Mouse (Mus musculus) MEL (cell line): ENCODE measurements around the gene Mtfp1. TPM values are rescaled to one million over a fixed set of nuclear protein-coding genes. Genes with fewer than 3 reads are reported as not detected.

Experiments
- DNase-seq: peaks from one replicate; pipeline ENCODE4 v3.0.0; 2011; ENCODE audit warnings: low read depth, low spot score
- H3K27ac ChIP-seq: 2 replicates; pipeline ENCODE4 v1.5.1; 2012; ENCODE audit warnings: low read depth, mild to moderate bottlenecking, control low read depth, low read length, moderate library complexity; ENCODE audit not compliant: control insufficient read depth
- H3K27me3 ChIP-seq, 2 experiments: fragments of 150-350 bp in 1 of 2; sonication (generic) in 1 of 2; 2 replicates each; pipeline ENCODE4 v1.6.1; 2012; ENCODE audit warnings: low read length in 2 of 2, mild to moderate bottlenecking in 2 of 2, improper control_type of control experiment in 1 of 2, moderate library complexity in 1 of 2; ENCODE audit not compliant: insufficient read depth in 2 of 2, control insufficient read depth in 1 of 2
- H3K36me3 ChIP-seq, 2 experiments: 2 replicates each; pipeline ENCODE4 v1.6.1; 2012 to 2014; ENCODE audit warnings: low read length in 2 of 2, improper control_type of control experiment in 1 of 2, inconsistent platforms in 1 of 2, mild to moderate bottlenecking in 1 of 2; ENCODE audit not compliant: insufficient read depth in 2 of 2, control insufficient read depth in 1 of 2
- H3K4me1 ChIP-seq, 2 experiments: fragments of 150-350 bp in 1 of 2; sonication (generic) in 1 of 2; 2 replicates each; pipeline ENCODE4 v1.6.1; 2012; ENCODE audit warnings: low read length in 2 of 2, improper control_type of control experiment in 1 of 2, mild to moderate bottlenecking in 1 of 2; ENCODE audit not compliant: insufficient read depth in 2 of 2, control insufficient read depth in 1 of 2
- H3K4me3 ChIP-seq, 2 experiments: fragments of 150-350 bp in 1 of 2; sonication (generic) in 1 of 2; 2 replicates each; pipeline ENCODE4 v1.5.1; 2012; ENCODE audit warnings: low read depth in 2 of 2, low read length in 2 of 2, mild to moderate bottlenecking in 2 of 2, moderate library complexity in 2 of 2, control low read depth in 1 of 2, improper control_type of control experiment in 1 of 2; ENCODE audit not compliant: control insufficient read depth in 1 of 2, insufficient read depth in 1 of 2
- H3K79me2 ChIP-seq: 2 replicates; pipeline ENCODE4 v1.6.1; 2012; ENCODE audit warnings: mild to moderate bottlenecking, low read length, moderate library complexity; ENCODE audit not compliant: control insufficient read depth, poor library complexity, insufficient read depth
- H3K9ac ChIP-seq: 2 replicates; pipeline ENCODE4 v1.6.1; 2012; ENCODE audit warnings: low read depth, mild to moderate bottlenecking, control low read depth, low read length, moderate library complexity; ENCODE audit not compliant: control insufficient read depth, poor library complexity, severe bottlenecking
- H3K9me3 ChIP-seq: fragments of 150-350 bp; sonication (generic); replicated peaks from 2 replicates; pipeline ENCODE4 v1.6.1; 2012; ENCODE audit warnings: mild to moderate bottlenecking, low read length, improper control_type of control experiment, moderate library complexity; ENCODE audit not compliant: insufficient read depth
- BHLHE40 ChIP-seq: IDR thresholded peaks from 2 replicates; pipeline ENCODE4 v1.6.1; 2012; ENCODE audit warnings: low read depth, mild to moderate bottlenecking, inconsistent platforms, low read length, improper control_type of control experiment, borderline replicate concordance
- CTCF ChIP-seq, 3 experiments: IDR thresholded peaks in 2 of 3; conservative IDR thresholded peaks in 1 of 3; 2 replicates each; pipeline ENCODE4 v1.5.1; 2011 to 2012; ENCODE audit warnings: low read length in 3 of 3, low read depth in 2 of 3, mild to moderate bottlenecking in 2 of 3, improper control_type of control experiment in 1 of 3, inconsistent platforms in 1 of 3, mixed read lengths in 1 of 3, moderate library complexity in 1 of 3; ENCODE audit not compliant: control insufficient read depth in 1 of 3, insufficient read depth in 1 of 3, poor library complexity in 1 of 3, severe bottlenecking in 1 of 3
- E2F4 ChIP-seq: IDR thresholded peaks from 2 replicates; pipeline ENCODE4 v1.6.1; 2011; ENCODE audit warnings: low read depth, low read length, improper control_type of control experiment, borderline replicate concordance
- ELF1 ChIP-seq: IDR thresholded peaks from 2 replicates; pipeline ENCODE4 v1.6.1; 2014; ENCODE audit warnings: low read depth, mild to moderate bottlenecking, inconsistent platforms, low read length, improper control_type of control experiment, moderate library complexity
- ETS1 ChIP-seq: IDR thresholded peaks from 2 replicates; pipeline ENCODE4 v1.6.1; 2012; ENCODE audit warnings: low read depth, mild to moderate bottlenecking, inconsistent platforms, low read length, improper control_type of control experiment, moderate library complexity
- GABPA ChIP-seq: IDR thresholded peaks from 2 replicates; pipeline ENCODE4 v1.6.1; 2012; ENCODE audit warnings: low read depth, mild to moderate bottlenecking, inconsistent platforms, low read length, improper control_type of control experiment, moderate library complexity
- GATA1 ChIP-seq: IDR thresholded peaks from 2 replicates; pipeline ENCODE4 v1.6.1; 2011; ENCODE audit warnings: low read depth, low read length, improper control_type of control experiment
- JUND ChIP-seq: IDR thresholded peaks from 2 replicates; pipeline ENCODE4 v1.6.1; 2011; ENCODE audit warnings: low read depth, mild to moderate bottlenecking, improper control_type of control experiment, low read length
- KAT2A ChIP-seq: conservative IDR thresholded peaks from 2 replicates; pipeline ENCODE4 v1.6.1; 2012; ENCODE audit warnings: low read depth, low read length, improper control_type of control experiment, inconsistent platforms
- MAFK ChIP-seq: IDR thresholded peaks from 2 replicates; pipeline ENCODE4 v1.6.1; 2011; ENCODE audit warnings: low read depth, mild to moderate bottlenecking, low read length, improper control_type of control experiment, borderline replicate concordance
- MAX ChIP-seq: IDR thresholded peaks from 2 replicates; pipeline ENCODE4 v1.6.1; 2011; ENCODE audit warnings: low read length, improper control_type of control experiment
- MAZ ChIP-seq: IDR thresholded peaks from 2 replicates; pipeline ENCODE4 v1.6.1; 2012; ENCODE audit warnings: low read depth, mild to moderate bottlenecking, inconsistent platforms, low read length, improper control_type of control experiment
- MEF2A ChIP-seq: IDR thresholded peaks from 2 replicates; pipeline ENCODE4 v1.6.1; 2014; ENCODE audit warnings: low read depth, mild to moderate bottlenecking, inconsistent platforms, low read length, improper control_type of control experiment; ENCODE audit not compliant: poor library complexity, insufficient replicate concordance, severe bottlenecking; ENCODE audit errors: extremely low read depth
- MXI1 ChIP-seq: IDR thresholded peaks from 2 replicates; pipeline ENCODE4 v1.6.1; 2011; ENCODE audit warnings: mild to moderate bottlenecking, low read depth, low read length, improper control_type of control experiment
- MYB ChIP-seq: IDR thresholded peaks from 2 replicates; pipeline ENCODE4 v1.6.1; 2011; ENCODE audit warnings: mild to moderate bottlenecking, low read depth, low read length, improper control_type of control experiment
- MYC ChIP-seq: IDR thresholded peaks from 2 replicates; pipeline ENCODE4 v1.6.1; 2011; ENCODE audit warnings: low read depth, mild to moderate bottlenecking, low read length, improper control_type of control experiment, moderate library complexity
- NELFE ChIP-seq: IDR thresholded peaks from 2 replicates; pipeline ENCODE4 v1.6.1; 2011; ENCODE audit warnings: low read depth, low read length, improper control_type of control experiment
- NRF1 ChIP-seq: IDR thresholded peaks from 2 replicates; pipeline ENCODE4 v1.6.1; 2014; ENCODE audit warnings: low read depth, mild to moderate bottlenecking, inconsistent platforms, low read length, improper control_type of control experiment, moderate library complexity; ENCODE audit not compliant: poor library complexity, insufficient read depth, severe bottlenecking
- POLR2A ChIP-seq, 2 experiments: IDR thresholded peaks; 2 replicates each; pipeline ENCODE4 v1.6.1; 2011 to 2012; ENCODE audit warnings: low read length in 2 of 2, mild to moderate bottlenecking in 2 of 2, control low read depth in 1 of 2, improper control_type of control experiment in 1 of 2, low read depth in 1 of 2, moderate library complexity in 1 of 2; ENCODE audit not compliant: control insufficient read depth in 1 of 2, insufficient read depth in 1 of 2, poor library complexity in 1 of 2
- POLR2AphosphoS2 ChIP-seq: IDR thresholded peaks from 2 replicates; pipeline ENCODE4 v1.6.1; 2011; ENCODE audit warnings: low read length, improper control_type of control experiment
- POLR2AphosphoS5 ChIP-seq: IDR thresholded peaks from 2 replicates; pipeline ENCODE4 v1.6.1; 2012; ENCODE audit warnings: low read depth, borderline replicate concordance, mild to moderate bottlenecking, inconsistent platforms, low read length, moderate library complexity, mixed read lengths
- RCOR1 ChIP-seq: IDR thresholded peaks from 2 replicates; pipeline ENCODE4 v1.6.1; 2012; ENCODE audit warnings: low read depth, mild to moderate bottlenecking, inconsistent platforms, low read length, improper control_type of control experiment
- SIN3A ChIP-seq: IDR thresholded peaks from 2 replicates; pipeline ENCODE4 v1.6.1; 2012; ENCODE audit warnings: low read length, improper control_type of control experiment, inconsistent platforms
- SMC3 ChIP-seq: IDR thresholded peaks from 2 replicates; pipeline ENCODE4 v1.6.1; 2011; ENCODE audit warnings: low read depth, low read length, improper control_type of control experiment
- TAL1 ChIP-seq: IDR thresholded peaks from 2 replicates; pipeline ENCODE4 v1.6.1; 2012; ENCODE audit warnings: mild to moderate bottlenecking, inconsistent platforms, low read length, moderate library complexity, mixed read lengths
- TBP ChIP-seq: IDR thresholded peaks from 2 replicates; pipeline ENCODE4 v1.8.0; 2011; ENCODE audit warnings: low read depth, low read length, improper control_type of control experiment
- UBTF ChIP-seq: IDR thresholded peaks from 2 replicates; pipeline ENCODE4 v1.6.1; 2012; ENCODE audit warnings: low read depth, mild to moderate bottlenecking, inconsistent platforms, low read length, improper control_type of control experiment, moderate library complexity, borderline replicate concordance; ENCODE audit not compliant: insufficient read depth
- USF1 ChIP-seq: IDR thresholded peaks from 2 replicates; pipeline ENCODE4 v1.6.1; 2014; ENCODE audit warnings: low read depth, mild to moderate bottlenecking, inconsistent platforms, low read length, improper control_type of control experiment, moderate library complexity
- USF2 ChIP-seq, 2 experiments: IDR thresholded peaks; 2 replicates each; pipeline ENCODE4 v1.6.1; 2011 to 2012; ENCODE audit warnings: improper control_type of control experiment in 2 of 2, low read length in 2 of 2, borderline replicate concordance in 1 of 2, inconsistent platforms in 1 of 2, low read depth in 1 of 2, mild to moderate bottlenecking in 1 of 2; ENCODE audit not compliant: insufficient read depth in 1 of 2
- ZC3H11A ChIP-seq: IDR thresholded peaks from 2 replicates; pipeline ENCODE4 v1.6.1; 2012; ENCODE audit warnings: low read depth, mild to moderate bottlenecking, inconsistent platforms, low read length, improper control_type of control experiment
- ZKSCAN1 ChIP-seq: IDR thresholded peaks from 2 replicates; pipeline ENCODE4 v1.6.1; 2012; ENCODE audit warnings: low read depth, mild to moderate bottlenecking, inconsistent platforms, low read length, improper control_type of control experiment, moderate library complexity
- ZMIZ1 ChIP-seq: IDR thresholded peaks from 2 replicates; pipeline ENCODE4 v1.6.1; 2012; ENCODE audit warnings: low read depth, mild to moderate bottlenecking, inconsistent platforms, low read length, improper control_type of control experiment, moderate library complexity
- ZNF384 ChIP-seq: IDR thresholded peaks from 2 replicates; pipeline ENCODE4 v1.6.1; 2012; ENCODE audit warnings: low read depth, mild to moderate bottlenecking, inconsistent platforms, low read length, improper control_type of control experiment
- polyA plus RNA-seq, 2 experiments: library from polyadenylated mRNA; stranded (reverse) in 1 of 2; unstranded in 1 of 2; fragments of >175 nt in 1 of 2; fragments of >200 nt in 1 of 2; gene quantifications; 2 replicates each; pipeline versions ENCODE4 v1.2.1 to v1.2.4; 2012; ENCODE audit warnings: low replicate concordance in 2 of 2, low read depth in 1 of 2; ENCODE audit not compliant: insufficient read length in 2 of 2, insufficient read depth in 1 of 2, missing spikeins in 1 of 2
- total RNA-seq: library from RNA; depleted of rRNA; stranded (reverse); fragments of 300-350 nt; gene quantifications from 2 replicates; pipeline ENCODE4 v1.2.3, GENCODE M21; 2012; rRNA removed

The Mtfp1 gene
- 71.4 and 84.8 TPM in 2 replicates for total RNA-seq
- 10 to 100 TPM in 1 of 2 experiments, not detected in 1; 70.5 TPM for polyA plus RNA-seq

- no peaks in the 10 kb centered on the region for H3K9me3 ChIP-seq
- no peaks in the 10 kb centered on the region for H3K27me3 ChIP-seq
- H3K36me3 ChIP-seq: peaks cover 2 to 6% of the 10 kb centered on the region in 2 experiments; a peak in 2 of 4 replicates
- peaks cover 0 to 7% of the 10 kb centered on the region in 2 experiments; a peak in 2 of 4 replicates for H3K4me1 ChIP-seq
- H3K27ac ChIP-seq: peak within 1 kb of the TSS; percentile 87
- H3K4me3 ChIP-seq: peak within 1 kb of the TSS; percentile 72
- H3K9ac ChIP-seq: peak within 1 kb of the TSS; percentile 79
- peaks cover 8% of the 10 kb centered on the region for H3K79me2 ChIP-seq
- DNase-seq: peak; percentile 88
- TF ChIP-seq BHLHE40 (peak; percentile 2; the same call in 1 of the 2 replicates), MAFK (no peak), ZMIZ1 (peak; percentile 52; the same call in 1 of the 2 replicates), ZC3H11A (no peak), ZKSCAN1 (no peak), ZNF384 (no peak), SMC3 (no peak), MEF2A (no peak), UBTF (0 out of 2 replicates have a peak, but pooled peaks have one; percentile 10), MYC (peak; percentile 77), POLR2AphosphoS2 (peak; percentile 56; the same call in 1 of the 2 replicates), GATA1 (peak; percentile 67; the same call in 1 of the 2 replicates), CTCF (IDR thresholded peaks at IDR 0.05 in 2 of 3, conservative IDR thresholded peaks at IDR 0.05 in 1 of 3; ENCODE audit: control insufficient read depth in 1 of 3, insufficient read depth in 1 of 3, low read depth in 2 of 3, low read length in 3 of 3, poor library complexity in 1 of 3, severe bottlenecking in 1 of 3) (peak in 2 of 3 experiments; percentile 24 to 48; a peak in 3 of 6 replicates), SIN3A (peak; percentile 93), MAX (peak; percentile 87), POLR2A (IDR thresholded peaks at IDR 0.05; ENCODE audit: control insufficient read depth in 1 of 2, insufficient read depth in 1 of 2, low read depth in 1 of 2, low read length in 2 of 2, poor library complexity in 1 of 2) (peak; percentile 54 to 83; a peak in 3 of 4 replicates), POLR2AphosphoS5 (no peak), E2F4 (no peak), TAL1 (no peak), NELFE (peak; percentile 87), MAZ (no peak; the same call in 1 of the 2 replicates), GABPA (no peak), MYB (no peak), USF2 (IDR thresholded peaks at IDR 0.05; ENCODE audit: borderline replicate concordance in 1 of 2, insufficient read depth in 1 of 2, low read depth in 1 of 2, low read length in 2 of 2) (no peak), NRF1 (0 out of 2 replicates have a peak, but pooled peaks have one; percentile 16), JUND (no peak), RCOR1 (no peak), MXI1 (peak; percentile 97), KAT2A (no peak), TBP (peak; percentile 73), ETS1 (no peak; the same call in 1 of the 2 replicates), USF1 (peak; percentile 81), ELF1 (no peak)
Observed at GRCm38 (mm10) chr11:4095171-4096053, at the start of gene Mtfp1. TSS of gene Mtfp1 (minus strand) at chr11:4095445.
